Mouse (Mus musculus) neutrophil, adult 59 days (primary cell): ENCODE data around the gene Mogs. TPM values are rescaled to one million over a fixed set of nuclear protein-coding genes. Genes with fewer than 3 reads are reported as not detected.

Experiments
- total RNA-seq, 2 experiments: library from RNA; stranded (reverse); gene quantifications; 1 replicate in 1 of 2; 2 replicates in 1 of 2; pipeline ENCODE4 v1.2.4; 2023

Gene Mogs
- total RNA-seq = 10 to 100 TPM; 30.9 to 31.2 TPM

GRCm38 (mm10) chr6:83115011-83115671 is at the start of gene Mogs:
Gene Mogs (plus strand): TSS chr6:83115496.

GRCm38 (mm10) chr6:83070247-83070310 is 45.2 kb upstream of the Mogs start, which contains the start of gene Tlx2:
Gene Tlx2 (minus strand): TSS chr6:83070293.

DNA sequence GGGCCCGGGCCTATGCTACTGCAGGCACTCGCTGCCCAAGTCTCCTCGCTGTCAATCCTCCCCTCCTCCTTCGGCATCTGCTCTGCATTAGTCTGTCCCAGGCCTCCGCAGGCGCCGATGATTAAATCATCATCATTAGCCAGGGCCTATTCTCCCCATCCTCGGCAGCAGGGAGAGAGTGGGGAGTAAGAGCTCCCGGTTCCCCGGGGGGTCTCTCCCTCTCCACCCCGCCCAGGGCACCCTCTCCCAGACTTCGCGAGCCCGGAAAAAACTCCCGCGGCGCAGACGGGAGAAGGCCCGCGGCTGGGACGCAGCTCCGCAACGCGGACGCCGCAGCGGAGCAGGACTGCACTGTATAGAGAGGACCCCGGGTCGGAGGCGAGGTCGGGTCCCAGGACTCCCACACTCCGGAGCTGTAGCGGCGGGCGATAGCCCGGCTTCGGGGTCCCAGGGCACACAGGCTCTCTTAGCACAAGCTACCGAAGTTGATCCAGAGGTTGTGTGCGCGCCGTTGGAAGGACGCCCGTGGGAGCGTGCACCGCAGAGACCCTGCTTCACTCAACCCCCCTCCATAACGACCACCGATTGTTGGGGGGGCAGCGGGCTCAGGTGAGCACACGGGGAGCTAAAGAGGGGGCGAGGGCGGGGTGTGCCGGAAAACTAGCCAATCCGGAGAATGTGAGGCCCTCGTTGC is 37.5 kb upstream of the Mogs start, which contains the start of gene Pcgf1:
Gene Pcgf1 (plus strand): TSS at position 240 of the 694 bp plus-strand sequence.

GRCm38 (mm10) chr6:83086121-83087035 is 28.9 kb upstream of the Mogs start, which contains the start of gene Lbx2:
Gene Lbx2 (plus strand): TSS chr6:83086367.

DNA sequence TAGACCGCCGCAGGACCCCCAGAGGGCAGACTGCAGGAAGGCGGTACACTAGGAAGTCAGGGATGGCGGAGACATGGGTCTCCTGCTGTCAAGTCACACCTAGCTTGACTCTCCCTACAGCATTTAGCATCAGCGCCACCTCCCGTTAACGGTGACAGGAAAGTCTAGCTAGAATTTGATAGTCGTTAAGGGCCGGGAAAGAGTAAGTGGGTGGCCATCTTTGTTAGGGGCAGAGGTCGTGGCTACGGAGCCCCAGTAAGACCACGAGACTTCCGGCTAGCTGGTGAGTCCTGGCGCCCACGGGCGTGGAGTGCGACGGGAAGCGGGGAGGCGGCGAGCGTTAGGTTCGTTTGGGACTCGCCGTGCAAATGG is 14.0 kb upstream of the Mogs start, which contains the start of the genes Ccdc142 and Gm42688:
Gene Ccdc142 (plus strand): TSS at position 286 of the 372 bp plus-strand sequence.
Gene Gm42688 (plus strand): TSS at position 302 of the 372 bp plus-strand sequence.

DNA sequence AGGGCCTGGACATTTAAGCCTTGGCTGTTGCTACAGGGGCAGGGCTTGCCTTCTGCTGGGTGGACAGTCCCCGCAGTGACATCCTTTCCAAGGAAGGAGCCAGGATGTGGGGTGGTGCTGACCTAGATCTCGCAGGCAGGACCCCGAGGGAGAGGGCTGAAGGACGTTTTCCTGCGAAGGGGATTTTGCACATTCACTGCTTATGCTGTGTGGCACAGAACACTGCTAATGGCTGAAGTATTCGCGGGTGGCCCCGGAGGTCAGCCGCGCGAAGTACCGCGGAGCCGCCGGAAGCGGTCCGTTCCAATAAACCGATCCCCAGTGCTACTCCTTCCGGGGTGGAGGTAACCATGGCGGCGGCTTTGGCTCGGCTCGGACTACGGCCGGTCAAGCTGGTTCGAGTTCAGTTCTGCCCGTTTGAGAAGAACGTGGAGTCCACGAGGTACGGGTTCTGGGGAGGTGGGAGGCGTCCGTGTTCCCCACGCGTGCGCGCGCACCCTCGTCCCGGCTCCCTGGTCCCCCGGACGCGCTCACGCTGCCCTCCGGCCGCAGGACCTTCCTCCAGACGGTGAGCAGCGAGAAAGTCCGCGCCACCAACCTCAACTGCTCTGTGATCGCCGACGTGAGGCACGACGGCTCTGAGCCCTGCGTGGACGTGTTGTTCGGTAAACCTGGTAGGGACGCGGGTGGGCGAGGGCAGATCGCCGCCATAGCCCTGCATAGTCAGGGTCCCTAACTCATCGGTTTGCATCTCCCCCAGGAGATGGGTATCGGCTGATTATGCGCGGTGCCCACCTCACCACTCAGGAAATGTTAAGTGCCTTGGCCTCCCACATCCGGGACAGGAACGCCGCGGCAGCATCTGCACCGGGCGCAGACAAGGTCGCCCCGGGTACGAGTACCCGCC is 6.3 kb upstream of the Mogs start, which contains the start of gene Mrpl53:
Gene Mrpl53 (plus strand): TSS at position 279 of the 907 bp plus-strand sequence.

DNA sequence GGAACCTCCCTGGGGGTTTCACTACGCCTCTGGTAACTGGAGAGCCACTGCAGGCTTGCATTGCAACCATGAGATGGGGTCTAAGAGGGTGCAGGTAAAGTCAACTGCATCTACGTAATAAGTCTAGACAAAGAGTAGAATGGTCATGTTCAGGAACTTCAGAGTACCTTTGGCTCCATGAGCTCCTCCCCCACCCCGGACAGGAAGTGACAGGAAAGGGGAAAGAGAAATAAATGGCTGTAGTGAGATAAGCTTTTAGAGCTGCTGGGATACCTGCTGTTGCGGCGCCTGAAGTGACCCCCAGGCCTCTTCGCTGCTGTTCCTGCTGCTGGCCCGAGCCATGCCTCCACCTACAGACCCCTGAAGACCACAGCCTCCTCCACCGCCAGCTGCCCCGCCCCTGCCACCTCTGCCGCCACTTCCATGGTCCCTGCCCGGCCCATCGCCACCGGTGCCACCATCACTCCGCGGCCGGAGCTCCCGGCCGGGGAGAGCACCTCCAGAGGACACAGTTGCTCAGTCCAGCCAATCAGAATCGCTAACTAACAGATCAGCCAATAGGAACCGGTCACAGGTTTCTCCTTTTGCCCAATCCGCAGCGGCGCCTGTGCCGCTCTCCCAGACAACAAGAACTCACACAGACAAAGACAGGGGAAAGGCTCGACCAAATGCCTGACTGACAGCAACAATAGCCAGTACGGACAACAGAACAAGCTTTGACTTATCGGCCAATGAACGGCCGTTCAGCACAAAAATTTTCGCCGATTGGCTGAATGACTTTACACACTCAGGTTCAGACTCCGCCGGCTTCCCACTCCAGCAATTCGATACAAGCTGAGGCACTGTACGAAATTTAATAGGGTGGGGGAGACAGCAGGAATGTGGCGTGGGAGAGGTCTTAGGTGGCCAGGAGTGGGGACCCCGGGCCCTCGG is 5.9 kb downstream of the Mogs start, which contains the start of gene Wbp1:
Gene Wbp1 (minus strand): TSS at position 630 of the 933 bp plus-strand sequence.

DNA sequence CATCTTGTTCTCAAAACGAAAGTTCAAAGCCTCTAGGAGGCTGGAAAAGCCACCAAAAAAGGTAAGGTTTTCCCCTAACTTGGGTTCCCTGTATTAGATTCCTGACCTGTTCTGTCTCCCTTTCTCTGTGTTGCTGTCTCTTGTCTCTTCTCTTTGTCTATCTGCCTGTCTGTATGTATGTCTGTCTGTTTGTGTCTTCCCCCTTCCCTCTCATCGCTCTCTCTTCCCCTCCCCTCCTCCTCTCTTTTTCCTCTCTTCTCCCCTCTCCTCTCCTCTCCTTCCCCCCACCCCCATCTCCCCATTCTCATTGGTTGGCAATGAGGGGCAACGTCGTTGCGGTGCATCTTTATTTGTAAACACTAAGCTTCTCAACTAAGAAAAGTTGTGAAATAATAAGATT is 10.0 kb downstream of the Mogs start, which contains the start of gene Ino80b:
Gene Ino80b (minus strand): TSS at position 101 of the 400 bp plus-strand sequence.

DNA sequence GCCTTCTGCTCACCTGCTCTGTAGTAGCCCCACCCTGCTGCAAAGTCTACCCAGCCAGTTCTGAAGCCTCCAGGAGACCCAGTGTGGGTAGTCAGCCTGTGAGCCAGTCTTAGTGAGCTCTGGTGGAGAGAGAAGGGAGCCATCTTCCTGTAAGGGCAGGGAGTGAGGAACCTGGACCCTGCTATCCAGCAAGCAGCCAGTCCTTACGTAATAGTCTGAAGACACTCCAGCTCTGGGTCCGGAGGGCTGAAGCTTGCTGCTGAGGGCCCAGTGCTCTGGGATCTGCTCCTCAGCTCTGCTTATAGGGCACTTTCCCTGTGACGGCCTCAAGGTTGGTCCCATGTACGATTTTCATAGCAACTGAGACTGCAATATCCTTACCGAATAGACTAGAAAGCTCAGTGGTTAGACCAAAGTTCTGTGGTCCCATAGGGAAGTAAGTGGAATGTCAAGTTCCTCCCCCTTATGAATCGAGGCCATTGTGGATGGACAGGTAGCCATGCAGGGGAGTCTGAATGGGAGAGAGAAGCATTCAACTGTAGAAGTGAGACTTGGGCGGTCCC is 19.7 kb downstream of the Mogs start, which contains the start of gene Rtkn:
Gene Rtkn (plus strand): TSS at position 513 of the 563 bp plus-strand sequence.

DNA sequence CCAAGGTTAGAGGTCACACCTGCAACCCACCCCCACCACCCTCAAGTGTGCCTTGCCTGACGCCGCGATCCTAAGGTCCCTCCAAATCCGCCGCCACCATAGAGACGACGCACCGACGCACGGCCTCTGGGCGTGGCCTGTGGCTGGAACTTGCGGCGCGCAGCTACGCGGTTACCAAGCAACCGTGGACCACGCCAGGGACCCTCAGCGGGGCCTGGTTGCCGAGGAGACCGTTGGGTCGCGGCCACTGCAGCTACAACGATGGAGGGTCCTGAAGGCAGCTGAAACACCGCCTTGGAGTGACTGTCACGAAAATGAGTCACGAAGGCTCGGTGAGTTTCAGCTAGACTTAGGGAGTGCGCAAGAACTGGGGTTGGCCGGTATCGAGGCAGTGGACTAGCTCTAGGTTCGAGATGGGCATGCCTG is 41.0 kb downstream of the Mogs start, which contains the start of the genes Wdr54 and 1700003E16Rik:
Gene Wdr54 (minus strand): TSS at position 139 of the 426 bp plus-strand sequence.
Gene 1700003E16Rik (plus strand): TSS at position 146 of the 426 bp plus-strand sequence.

GRCm38 (mm10) chr6:83165607-83166242 is 50.4 kb downstream of the Mogs start, which contains the start of gene Dctn1:
Gene Dctn1 (plus strand): TSS chr6:83165920.

Other genes with a start within 250 kb of the Mogs start
- 10 to 100 TPM; 26.6 to 30.3 TPM for gene Sema4f, start 175.7 kb upstream of the Mogs start, total RNA-seq
- gene M1ap, start 168.6 kb upstream of the Mogs start, total RNA-seq = 1 to 10 TPM; 2.8 to 3.6 TPM
- gene Dok1, start 82.0 kb upstream of the Mogs start, total RNA-seq = 10 to 100 TPM; 25.4 to 32.9 TPM
- gene Loxl3, start 81.3 kb upstream of the Mogs start, total RNA-seq = under 1 TPM; 0.33 to 0.64 TPM
- 100 to 1,000 TPM; 211 to 234 TPM for gene Aup1, start 61.0 kb upstream of the Mogs start, total RNA-seq
- gene Htra2, start 60.2 kb upstream of the Mogs start, total RNA-seq = 10 to 100 TPM; 46.8 to 56.0 TPM
- 1 to 10 TPM; 5.6 to 5.9 TPM for gene Dqx1, start 57.7 kb upstream of the Mogs start, total RNA-seq
- gene Tlx2, start 45.2 kb upstream of the Mogs start, total RNA-seq = not detected
- 10 to 100 TPM; 14.6 to 19.6 TPM for gene Pcgf1, start 37.6 kb upstream of the Mogs start, total RNA-seq
- under 1 TPM in 1 of 2 experiments, not detected in 1; 0.60 TPM for gene Lbx2, start 29.1 kb upstream of the Mogs start, total RNA-seq
- 1 to 10 TPM; 4.9 to 7.7 TPM for gene Ccdc142, start 13.9 kb upstream of the Mogs start, total RNA-seq
- 1 to 10 TPM; 4.2 to 4.9 TPM for gene Gm42688, start 13.9 kb upstream of the Mogs start, total RNA-seq
- gene Mrpl53, start 6.5 kb upstream of the Mogs start, total RNA-seq = 10 to 100 TPM; 23.8 to 24.2 TPM
- 10 to 100 TPM; 31.6 to 34.0 TPM for gene Wbp1, start 6.1 kb downstream of the Mogs start, total RNA-seq
- gene Ino80b, start 9.9 kb downstream of the Mogs start, total RNA-seq = 10 to 100 TPM; 16.4 to 22.2 TPM
- under 1 TPM; 0.46 to 0.78 TPM for gene Rtkn, start 20.0 kb downstream of the Mogs start, total RNA-seq
- not detected for gene Wdr54, start 40.9 kb downstream of the Mogs start, total RNA-seq
- not detected for gene 1700003E16Rik, start 40.9 kb downstream of the Mogs start, total RNA-seq
- 100 to 1,000 TPM; 113 to 130 TPM for gene Dctn1, start 50.4 kb downstream of the Mogs start, total RNA-seq
- gene Slc4a5, start 104.3 kb downstream of the Mogs start, total RNA-seq = not detected
- gene Mthfd2, start 210.4 kb downstream of the Mogs start, total RNA-seq = 10 to 100 TPM; 18.9 to 26.7 TPM
- 100 to 1,000 TPM; 153 to 159 TPM for gene Mob1a, start 210.5 kb downstream of the Mogs start, total RNA-seq
- gene Bola3, start 233.7 kb downstream of the Mogs start, total RNA-seq = 10 to 100 TPM; 14.0 to 15.7 TPM